Mouse (Mus musculus) forebrain, embryonic 15.5 days (tissue): ENCODE results near the gene Wif1. TPM values are rescaled to one million over a fixed set of nuclear protein-coding genes. Genes with fewer than 3 reads are reported as not detected.

Experiments
- ATAC-seq: fragments of 200-750 bp; cut with Nextera tagmentation; replicated peaks from 2 replicates; pipeline ENCODE4 v1.8.0; 2017; ENCODE audit warnings: mild to moderate bottlenecking, moderate TSS enrichment, moderate library complexity
- H3K27ac ChIP-seq: fragments of 300-500 bp; sonication (generic); replicated peaks from 2 replicates; pipeline ENCODE4 v1.5.1; 2015; ENCODE audit warnings: mild to moderate bottlenecking, inconsistent platforms
- H3K27me3 ChIP-seq: fragments of 300-500 bp; sonication (generic); 2 replicates; pipeline ENCODE4 v1.6.1; 2015; ENCODE audit warnings: inconsistent platforms
- H3K36me3 ChIP-seq: fragments of 300-500 bp; sonication (generic); 2 replicates; pipeline ENCODE4 v1.6.1; 2015; ENCODE audit warnings: mild to moderate bottlenecking, inconsistent platforms
- H3K4me1 ChIP-seq: fragments of 300-500 bp; sonication (generic); 2 replicates; pipeline ENCODE4 v1.6.1; 2015; ENCODE audit warnings: inconsistent platforms
- H3K4me2 ChIP-seq: fragments of 300-500 bp; sonication (generic); replicated peaks from 2 replicates; pipeline ENCODE4 v1.6.1; 2015; ENCODE audit warnings: mild to moderate bottlenecking, inconsistent platforms
- H3K4me3 ChIP-seq: fragments of 300-500 bp; sonication (generic); 2 replicates; pipeline ENCODE4 v1.5.1; 2015; ENCODE audit warnings: mild to moderate bottlenecking, inconsistent platforms
- H3K9ac ChIP-seq: fragments of 300-500 bp; sonication (generic); replicated peaks from 2 replicates; pipeline ENCODE4 v1.6.1; 2015; ENCODE audit warnings: mild to moderate bottlenecking, inconsistent platforms
- H3K9me3 ChIP-seq: fragments of 300-500 bp; sonication (generic); 2 replicates; pipeline ENCODE4 v1.6.1; 2016; ENCODE audit warnings: inconsistent platforms
- WGBS: fragments of 180-500 bp; shearing (Covaris S2); methylation state at CpG from one replicate; pipeline ENCODE4 v1.1.7; 2015; ENCODE audit warnings: mixed read lengths; 5-methylcytosine and 5-hydroxymethylcytosine counted together
- polyA plus RNA-seq: library from polyadenylated mRNA; unstranded; fragments of >200 nt; fragmentation: Nextera tagmentation; extraction: Ambion mirVana; gene quantifications from 2 replicates; pipeline ENCODE4 v1.2.1, GENCODE M21; 2015

Gene Wif1
- polyA plus RNA-seq, 1 experiment from 2014 or later = 4.1 TPM

DNA sequence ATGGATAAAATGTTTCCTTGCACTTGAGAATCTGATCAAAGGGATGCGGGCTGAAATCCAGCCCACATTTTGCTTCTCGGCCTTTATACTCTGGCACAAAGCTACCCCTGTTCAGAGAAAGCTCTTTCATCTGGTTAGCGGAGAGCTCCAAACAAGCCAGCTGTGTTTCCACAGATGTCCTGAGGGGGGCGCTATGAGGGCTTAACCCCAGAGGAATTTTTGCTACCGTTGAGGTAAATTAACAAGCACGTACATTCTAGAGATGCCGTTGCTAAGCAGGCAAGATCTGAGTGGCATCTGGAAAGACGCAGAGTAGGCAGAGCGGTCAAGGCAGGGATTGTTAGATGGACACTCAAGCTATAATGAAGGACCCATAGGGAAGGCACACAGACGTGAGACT, 13.7 kb downstream of the Wif1 start:
- no peak overlapping the region for H3K4me2 ChIP-seq
- H3K9ac ChIP-seq = no peak overlapping the region
- H3K36me3 ChIP-seq = no peaks in the 10 kb centered on the region
- no peaks in the 10 kb centered on the region for H3K4me1 ChIP-seq
- H3K27ac ChIP-seq = no peak overlapping the region
- H3K9me3 ChIP-seq = no peaks in the 10 kb centered on the region
- ATAC-seq = no peak
- no peaks in the 10 kb centered on the region for H3K27me3 ChIP-seq
- WGBS = 73% methylated on average over 10 of the region's 10 CpGs
- H3K4me3 ChIP-seq = no peak overlapping the region

DNA sequence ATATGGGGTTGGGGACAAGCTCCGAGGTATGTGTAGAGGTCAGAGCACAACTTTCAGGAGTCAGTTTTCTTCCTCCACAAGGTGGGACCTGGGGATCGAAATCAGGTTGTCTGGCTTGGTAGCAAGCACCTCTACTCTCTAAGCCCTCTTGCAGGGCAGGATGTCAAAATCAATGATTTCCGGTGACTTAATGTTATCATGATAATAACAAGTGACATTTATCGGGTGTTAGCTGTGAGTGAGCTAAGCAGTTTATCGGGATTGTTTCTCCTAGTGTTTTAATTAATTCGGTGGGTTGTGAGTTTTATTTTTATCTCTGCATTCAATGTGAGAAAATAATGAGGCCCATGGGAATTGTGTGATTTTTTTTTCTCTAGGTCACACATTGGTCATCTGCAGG, 18.3 kb downstream of the Wif1 start:
- H3K9ac ChIP-seq = no peak overlapping the region
- no peak overlapping the region for H3K27ac ChIP-seq
- no peaks in the 10 kb centered on the region for H3K9me3 ChIP-seq
- H3K4me1 ChIP-seq = peaks cover 21% of the 10 kb centered on the region
- WGBS = 89% methylated on average over 6 of the region's 6 CpGs
- ATAC-seq = no peak
- no peak overlapping the region for H3K4me3 ChIP-seq
- no peaks in the 10 kb centered on the region for H3K36me3 ChIP-seq
- H3K4me2 ChIP-seq = no peak overlapping the region
- H3K27me3 ChIP-seq = no peaks in the 10 kb centered on the region

DNA sequence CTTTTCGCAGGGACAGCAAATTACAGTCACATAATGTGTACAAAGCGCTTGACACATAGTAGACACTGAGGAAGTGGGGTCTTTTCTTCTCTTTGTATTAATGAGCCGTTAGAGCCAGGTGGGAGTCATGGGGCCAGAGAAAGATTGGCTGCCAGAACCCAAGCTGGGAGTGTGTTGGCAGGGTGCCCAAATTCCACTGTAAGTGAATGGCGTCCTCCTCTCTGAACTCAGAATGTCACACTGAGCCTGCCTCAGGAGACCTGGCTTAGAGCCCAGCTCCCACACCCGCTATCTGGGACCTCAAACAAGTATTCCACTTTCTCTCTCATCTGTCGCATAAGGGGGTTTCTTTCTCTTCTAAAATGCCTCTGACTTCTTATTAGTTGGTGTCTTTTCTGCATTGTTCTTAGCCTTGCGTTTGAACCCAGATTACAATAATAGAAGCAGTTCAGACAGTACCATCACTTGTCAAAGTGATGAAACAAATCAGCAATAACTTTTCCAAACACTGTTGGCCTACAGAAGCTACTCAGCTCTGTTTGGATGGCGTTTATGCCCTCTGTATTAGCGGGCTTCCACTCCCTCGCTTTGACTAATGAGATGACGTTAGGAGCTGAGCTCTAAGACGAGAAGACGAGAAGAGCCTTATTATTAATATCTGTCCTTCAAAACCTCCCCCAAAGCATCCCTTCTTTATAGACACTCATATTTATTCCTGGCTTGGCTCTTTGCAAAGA, 21.9 kb downstream of the Wif1 start:
- no peaks in the 10 kb centered on the region for H3K9me3 ChIP-seq
- H3K27ac ChIP-seq = peak overlapping the region; percentile 44
- no peaks in the 10 kb centered on the region for H3K36me3 ChIP-seq
- WGBS = 3% methylated on average over 13 of the region's 13 CpGs
- no peak overlapping the region for H3K9ac ChIP-seq
- H3K27me3 ChIP-seq = no peaks in the 10 kb centered on the region
- no peak overlapping the region for H3K4me3 ChIP-seq
- H3K4me2 ChIP-seq = peak overlapping the region; percentile 14; the same call in 1 of the 2 replicates
- peak; percentile 94 for ATAC-seq
- H3K4me1 ChIP-seq = peaks cover 21% of the 10 kb centered on the region

DNA sequence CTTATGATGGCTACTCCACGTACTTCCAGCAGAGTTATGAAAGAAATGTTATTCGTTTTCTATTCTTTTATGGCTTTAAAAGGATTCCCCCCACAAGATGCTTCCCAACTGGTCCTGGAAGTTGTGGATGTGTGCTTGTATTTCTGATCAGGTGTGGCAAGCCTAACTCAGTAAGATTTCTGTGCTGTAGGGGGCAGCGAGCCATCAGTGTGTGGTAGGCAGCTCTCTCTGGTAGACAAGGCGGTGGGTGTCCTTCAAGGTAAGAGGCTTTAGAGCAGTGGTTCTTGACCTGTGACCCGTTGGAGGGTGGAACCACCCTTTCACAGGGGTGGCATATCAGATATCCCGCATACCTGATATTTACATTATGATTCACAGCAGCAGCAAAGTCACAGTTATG, 23.1 kb downstream of the Wif1 start:
- H3K27me3 ChIP-seq = no peaks in the 10 kb centered on the region
- H3K4me1 ChIP-seq = peaks cover 21% of the 10 kb centered on the region
- H3K9me3 ChIP-seq = no peaks in the 10 kb centered on the region
- no peak overlapping the region for H3K27ac ChIP-seq
- H3K36me3 ChIP-seq = no peaks in the 10 kb centered on the region
- no peak overlapping the region for H3K9ac ChIP-seq
- 76% methylated on average over 6 of the region's 6 CpGs for WGBS
- no peak overlapping the region for H3K4me2 ChIP-seq
- ATAC-seq = no peak
- no peak overlapping the region for H3K4me3 ChIP-seq

DNA sequence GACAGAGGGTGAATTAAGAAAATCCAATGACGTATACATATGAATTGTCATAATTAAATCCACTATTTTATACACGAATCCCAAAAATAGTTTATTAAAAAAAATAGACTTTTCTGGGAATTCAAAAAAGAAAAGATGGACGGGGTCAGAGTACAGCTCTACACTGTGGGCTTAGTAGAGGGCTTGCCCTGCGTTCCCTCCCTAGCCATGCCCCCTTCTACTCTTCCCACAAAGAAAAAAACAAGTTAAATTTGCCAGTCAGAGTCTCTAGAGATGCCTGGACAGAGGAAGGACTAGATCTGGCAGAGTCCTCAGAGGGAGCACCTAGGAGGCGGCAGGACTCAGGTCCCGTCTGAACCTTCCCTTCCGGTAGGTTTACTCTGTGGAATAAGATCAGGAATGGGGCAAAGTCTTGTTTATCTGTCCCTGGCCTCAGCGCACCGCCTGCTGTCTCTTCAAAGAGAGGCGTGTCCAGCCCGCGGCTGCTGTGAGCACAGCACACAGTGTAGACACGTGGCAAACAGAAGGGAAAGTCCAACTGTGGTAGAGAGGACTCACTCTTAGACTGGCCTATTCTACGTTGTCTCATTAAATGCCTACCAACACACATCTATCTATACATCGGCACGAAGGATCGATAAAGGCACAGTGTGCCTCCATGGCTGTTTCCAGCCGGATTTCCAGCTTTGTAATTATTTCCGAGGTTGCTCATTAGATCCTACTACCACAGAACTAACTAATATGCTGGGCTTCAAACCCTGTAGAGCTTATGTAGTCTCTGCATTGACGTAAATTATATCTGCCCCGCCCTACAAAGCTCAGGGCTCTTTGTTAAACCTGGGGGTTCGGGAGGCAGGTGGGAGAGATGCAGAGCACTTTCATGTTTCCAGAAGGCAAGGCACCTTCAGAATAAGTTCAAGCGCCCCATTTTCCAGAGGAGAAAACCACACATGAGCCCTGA, 25.6 kb downstream of the Wif1 start:
- H3K4me1 ChIP-seq = peaks cover 21% of the 10 kb centered on the region
- H3K27me3 ChIP-seq = no peaks in the 10 kb centered on the region
- H3K36me3 ChIP-seq = no peaks in the 10 kb centered on the region
- H3K4me2 ChIP-seq = no peak overlapping the region
- H3K9ac ChIP-seq = no peak overlapping the region
- ATAC-seq = no peak
- no peaks in the 10 kb centered on the region for H3K9me3 ChIP-seq
- H3K27ac ChIP-seq = no peak overlapping the region
- WGBS = 73% methylated on average over 23 of the region's 23 CpGs
- no peak overlapping the region for H3K4me3 ChIP-seq

DNA sequence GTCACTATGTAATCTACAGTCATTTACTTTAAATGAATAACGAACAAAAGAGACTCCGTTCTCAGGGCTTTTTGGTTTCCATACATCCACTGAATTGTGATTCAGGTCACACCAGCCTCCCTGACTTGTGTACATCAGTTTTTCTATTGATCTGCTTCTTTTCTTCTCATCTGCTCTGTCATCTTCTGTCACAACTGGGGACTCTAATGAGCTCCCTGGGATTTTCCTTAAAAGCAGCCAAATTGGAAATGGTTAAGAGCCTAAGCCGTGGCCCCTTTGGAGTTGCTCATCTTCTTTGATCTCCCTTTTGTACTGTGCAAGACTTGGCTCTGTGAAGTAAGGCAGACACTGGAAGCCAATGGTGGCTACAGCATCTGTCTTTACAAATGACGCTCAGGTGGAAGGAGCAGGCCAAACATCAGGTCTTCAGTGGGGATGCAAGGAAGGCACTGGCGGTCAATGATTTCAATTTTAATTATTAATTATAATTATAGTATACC, 27.6 kb downstream of the Wif1 start:
- no peak for ATAC-seq
- no peak overlapping the region for H3K4me2 ChIP-seq
- no peaks in the 10 kb centered on the region for H3K27me3 ChIP-seq
- no peak overlapping the region for H3K27ac ChIP-seq
- 31% methylated on average over 5 of the region's 5 CpGs for WGBS
- H3K4me3 ChIP-seq = no peak overlapping the region
- no peak overlapping the region for H3K9ac ChIP-seq
- no peaks in the 10 kb centered on the region for H3K9me3 ChIP-seq
- H3K4me1 ChIP-seq = peaks cover 3% of the 10 kb centered on the region; the same call in 1 of the 2 replicates
- H3K36me3 ChIP-seq = no peaks in the 10 kb centered on the region

DNA sequence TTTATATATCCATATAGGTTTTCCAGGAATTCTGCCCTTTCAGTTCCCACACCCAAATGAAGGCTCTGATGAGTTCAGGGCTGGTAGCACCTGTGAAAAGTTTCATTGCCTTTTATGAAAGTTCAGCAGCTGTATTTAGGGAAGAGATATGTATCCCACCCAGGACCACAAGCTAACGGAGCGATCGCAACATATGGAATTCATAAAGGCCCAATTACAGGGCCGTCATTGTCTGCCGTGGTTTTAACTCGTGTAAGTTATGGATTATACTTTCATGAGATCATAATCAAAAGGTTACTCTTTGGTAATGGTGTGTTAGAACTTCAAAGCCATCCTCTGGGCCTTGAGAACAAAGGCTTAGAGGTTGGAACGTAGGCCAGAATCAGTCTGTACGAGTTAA, 28.9 kb downstream of the Wif1 start:
- Histone ChIP-seq H3K27me3 (no peaks in the 10 kb centered on the region), H3K4me3 (no peak overlapping the region), H3K36me3 (no peaks in the 10 kb centered on the region), H3K9ac (no peak overlapping the region), H3K4me1 (no peaks in the 10 kb centered on the region), H3K4me2 (no peak overlapping the region), H3K9me3 (no peaks in the 10 kb centered on the region), H3K27ac (no peak overlapping the region)
- ATAC-seq = no peak
- WGBS = 62% methylated on average over 8 of the region's 8 CpGs

DNA sequence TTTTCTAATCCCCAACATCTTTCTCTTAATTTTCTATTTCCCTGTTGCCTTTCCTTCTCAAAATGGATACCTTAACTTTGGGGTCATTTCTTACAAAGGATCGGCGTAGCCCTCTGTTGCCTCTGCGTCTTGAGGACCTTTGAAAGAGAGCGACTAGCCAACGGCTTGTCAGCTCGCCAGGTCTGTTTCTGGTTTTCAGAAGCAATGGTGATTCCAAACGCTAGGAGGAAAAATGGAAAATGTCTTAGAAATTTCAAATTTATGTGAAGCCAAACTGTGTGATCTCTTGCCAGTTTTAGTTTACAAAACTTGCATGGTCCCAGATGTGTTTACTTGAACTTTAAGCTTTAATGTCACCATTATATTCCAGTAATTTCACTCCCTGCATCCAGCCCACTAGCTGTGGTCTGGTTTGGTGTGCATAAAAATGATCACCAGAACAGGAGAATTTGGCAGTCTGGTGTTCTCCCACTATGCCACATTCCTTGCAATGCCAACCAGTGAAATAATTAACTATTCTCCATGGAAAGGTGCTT, 33.7 kb downstream of the Wif1 start:
- Histone ChIP-seq H3K4me1 (no peaks in the 10 kb centered on the region), H3K9me3 (no peaks in the 10 kb centered on the region), H3K27me3 (no peaks in the 10 kb centered on the region), H3K27ac (no peak overlapping the region), H3K9ac (no peak overlapping the region), H3K4me2 (no peak overlapping the region), H3K4me3 (no peak overlapping the region), H3K36me3 (no peaks in the 10 kb centered on the region)
- 79% methylated on average over 7 of the region's 7 CpGs for WGBS
- ATAC-seq = no peak

DNA sequence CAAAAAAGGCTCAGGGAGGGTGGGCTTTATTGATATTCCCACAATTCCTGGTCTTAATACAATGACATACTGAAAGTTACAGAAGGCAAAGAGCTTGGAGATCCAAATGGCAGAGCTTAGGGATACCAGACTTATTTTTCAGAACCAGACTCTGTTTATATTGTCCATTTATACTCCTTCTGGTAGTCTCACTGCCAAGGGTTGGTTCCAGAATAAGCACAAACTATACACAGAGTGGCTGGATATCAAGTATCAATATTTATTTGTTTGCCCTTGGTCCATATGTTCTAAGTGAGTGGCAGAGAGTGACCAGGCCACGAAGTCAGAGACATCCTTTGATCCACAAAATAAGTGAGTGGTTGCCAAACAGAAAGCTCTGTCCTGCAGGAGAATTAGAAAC, 34.2 kb downstream of the Wif1 start:
- WGBS = 77% methylated on average over 1 of the region's 1 CpGs
- no peaks in the 10 kb centered on the region for H3K9me3 ChIP-seq
- no peak overlapping the region for H3K27ac ChIP-seq
- no peak overlapping the region for H3K4me3 ChIP-seq
- no peaks in the 10 kb centered on the region for H3K4me1 ChIP-seq
- no peak overlapping the region for H3K9ac ChIP-seq
- no peaks in the 10 kb centered on the region for H3K36me3 ChIP-seq
- H3K4me2 ChIP-seq = no peak overlapping the region
- H3K27me3 ChIP-seq = no peaks in the 10 kb centered on the region
- no peak for ATAC-seq

DNA sequence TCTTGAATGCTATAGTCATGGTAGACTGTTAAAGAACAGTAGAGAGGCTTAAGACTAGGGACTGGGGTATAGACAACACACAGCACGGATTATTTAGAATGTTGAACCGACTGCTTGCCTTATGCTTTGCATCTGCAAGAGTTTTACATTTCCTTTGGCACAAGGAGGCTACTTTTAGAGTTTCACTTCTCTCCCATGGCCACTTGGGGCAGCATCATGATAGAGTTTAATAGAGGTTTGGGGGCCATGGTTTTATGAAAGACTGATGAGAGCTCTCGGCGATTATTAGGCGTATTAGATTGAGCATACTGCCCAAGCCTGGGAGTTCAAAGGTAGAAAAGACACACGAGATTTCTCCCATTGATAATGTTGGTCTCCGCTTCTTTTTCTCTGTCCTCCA, 37.0 kb downstream of the Wif1 start:
- no peak overlapping the region for H3K27ac ChIP-seq
- no peaks in the 10 kb centered on the region for H3K9me3 ChIP-seq
- no peak overlapping the region for H3K9ac ChIP-seq
- H3K4me2 ChIP-seq = no peak overlapping the region
- H3K4me3 ChIP-seq = no peak overlapping the region
- H3K4me1 ChIP-seq = no peaks in the 10 kb centered on the region
- no peaks in the 10 kb centered on the region for H3K36me3 ChIP-seq
- 70% methylated on average over 7 of the region's 7 CpGs for WGBS
- ATAC-seq = no peak
- H3K27me3 ChIP-seq = no peaks in the 10 kb centered on the region

DNA sequence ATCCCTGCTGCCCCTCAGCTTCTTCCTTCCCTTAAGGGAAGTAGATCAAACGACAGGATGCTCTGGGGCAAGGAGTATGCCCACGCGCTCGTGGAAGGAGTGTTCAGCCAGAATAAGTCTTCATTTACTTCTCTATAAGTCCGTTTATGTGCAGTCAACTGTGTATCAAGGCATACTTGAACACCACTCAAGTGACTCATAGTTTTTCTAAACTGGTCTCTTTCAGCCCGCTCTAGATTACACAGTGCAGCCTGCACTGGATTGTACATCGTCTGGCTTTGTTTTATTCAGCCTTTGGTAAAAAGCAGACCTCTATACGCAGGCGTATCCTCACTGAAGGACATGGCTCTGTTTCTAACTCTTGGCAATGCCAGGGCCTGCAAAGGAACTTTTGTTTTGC, 46.7 kb downstream of the Wif1 start:
- WGBS = 73% methylated on average over 9 of the region's 9 CpGs
- Histone ChIP-seq H3K27ac (no peak overlapping the region), H3K9me3 (no peaks in the 10 kb centered on the region), H3K4me2 (no peak overlapping the region), H3K4me1 (no peaks in the 10 kb centered on the region), H3K27me3 (no peaks in the 10 kb centered on the region), H3K36me3 (no peaks in the 10 kb centered on the region), H3K9ac (no peak overlapping the region), H3K4me3 (no peak overlapping the region)
- no peak for ATAC-seq

DNA sequence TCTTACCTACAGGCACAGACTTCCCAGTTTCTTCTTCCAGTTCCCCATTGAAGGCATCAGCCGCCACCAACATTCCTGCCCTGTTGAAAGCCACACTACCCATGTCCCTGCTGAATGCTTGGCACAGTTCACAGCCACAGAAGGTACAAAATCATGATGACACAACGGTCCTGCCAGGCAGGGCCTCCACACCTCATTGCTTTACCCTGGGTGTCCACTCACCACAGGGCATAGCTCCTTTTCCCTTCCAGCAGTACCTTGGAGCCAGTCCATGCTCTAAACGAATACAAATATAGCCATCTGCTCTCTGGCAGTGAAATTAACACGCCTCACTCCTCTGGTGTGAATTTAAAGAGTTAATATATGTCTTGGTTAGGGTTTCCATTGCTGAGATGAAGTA, 49.1 kb downstream of the Wif1 start:
- 89% methylated on average over 4 of the region's 4 CpGs for WGBS
- Histone ChIP-seq H3K9me3 (no peaks in the 10 kb centered on the region), H3K4me1 (no peaks in the 10 kb centered on the region), H3K9ac (no peak overlapping the region), H3K27ac (no peak overlapping the region), H3K27me3 (no peaks in the 10 kb centered on the region), H3K4me2 (no peak overlapping the region), H3K36me3 (no peaks in the 10 kb centered on the region), H3K4me3 (no peak overlapping the region)
- no peak for ATAC-seq
